Mouse (Mus musculus) hindbrain, embryonic 10.5 days (tissue): ENCODE measurements around the gene Gimap9. TPM values are rescaled to one million over a fixed set of nuclear protein-coding genes. Genes with fewer than 3 reads are reported as not detected.

Experiments
- DNase-seq: peaks from one replicate; pipeline ENCODE4 v3.0.0-alpha.2; 2017; ENCODE audit warnings: low spot score
- H3K27ac ChIP-seq: fragments of 300-500 bp; sonication (generic); 2 replicates; pipeline ENCODE4 v1.5.1; 2016; ENCODE audit warnings: mild to moderate bottlenecking, moderate library complexity
- H3K27me3 ChIP-seq: fragments of 300-500 bp; sonication (generic); 2 replicates; pipeline ENCODE4 v1.6.1; 2016; ENCODE audit warnings: mild to moderate bottlenecking; ENCODE audit not compliant: poor library complexity, insufficient read depth, severe bottlenecking
- H3K36me3 ChIP-seq: fragments of 300-500 bp; sonication (generic); 2 replicates; pipeline ENCODE4 v1.6.1; 2016; ENCODE audit warnings: mild to moderate bottlenecking, moderate library complexity
- H3K4me1 ChIP-seq: fragments of 300-500 bp; sonication (generic); replicated peaks from 2 replicates; pipeline ENCODE4 v1.6.1; 2016; ENCODE audit warnings: mild to moderate bottlenecking
- H3K4me3 ChIP-seq: fragments of 300-500 bp; sonication (generic); 2 replicates; pipeline ENCODE4 v1.5.1; 2016; ENCODE audit warnings: mild to moderate bottlenecking, moderate library complexity
- H3K9me3 ChIP-seq: fragments of 300-500 bp; sonication (generic); 2 replicates; pipeline ENCODE4 v1.6.1; 2016; ENCODE audit warnings: mild to moderate bottlenecking, moderate library complexity
- WGBS: fragments of 180-500 bp; shearing (Covaris S2); methylation state at CpG from one replicate; pipeline ENCODE4 v1.1.7; 2016; 5-methylcytosine and 5-hydroxymethylcytosine counted together
- polyA plus RNA-seq: library from polyadenylated mRNA; unstranded; fragments of >200 nt; fragmentation: Nextera tagmentation; extraction: Ambion mirVana; gene quantifications from 2 replicates; pipeline ENCODE4 v1.2.1, GENCODE M21; 2016

The Gimap9 gene
- polyA plus RNA-seq, 1 experiment from 2014 or later, result 3.4 TPM

DNA sequence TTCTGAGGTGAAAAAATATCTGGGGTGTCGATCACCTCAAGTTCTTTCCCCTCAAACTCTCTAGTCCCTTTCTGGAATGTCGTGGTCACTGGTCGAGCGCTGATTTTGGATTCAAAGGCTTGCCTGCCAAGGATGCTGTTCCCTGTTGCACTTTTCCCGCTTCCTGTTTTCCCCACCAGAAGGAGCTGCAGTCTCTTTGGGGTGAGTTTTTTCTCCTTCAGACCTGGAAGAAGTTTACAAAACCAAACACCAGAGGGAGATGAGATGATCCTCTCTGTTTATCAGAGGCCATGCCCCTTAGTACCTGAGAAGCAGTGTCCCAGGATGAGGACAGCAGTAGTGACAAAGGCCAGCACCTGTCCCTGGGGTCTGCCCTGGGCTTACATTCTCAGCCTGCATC is 26.7 kb downstream of the Gimap9 start:
- no peaks in the 10 kb centered on the region for H3K36me3 ChIP-seq
- no peak overlapping the region for H3K27ac ChIP-seq
- no peaks in the 10 kb centered on the region for H3K27me3 ChIP-seq
- DNase-seq, result no peak
- no peaks in the 10 kb centered on the region for H3K4me1 ChIP-seq
- H3K9me3 ChIP-seq, result no peaks in the 10 kb centered on the region
- WGBS, result 76% methylated on average over 5 of the region's 5 CpGs
- H3K4me3 ChIP-seq, result no peak overlapping the region

DNA sequence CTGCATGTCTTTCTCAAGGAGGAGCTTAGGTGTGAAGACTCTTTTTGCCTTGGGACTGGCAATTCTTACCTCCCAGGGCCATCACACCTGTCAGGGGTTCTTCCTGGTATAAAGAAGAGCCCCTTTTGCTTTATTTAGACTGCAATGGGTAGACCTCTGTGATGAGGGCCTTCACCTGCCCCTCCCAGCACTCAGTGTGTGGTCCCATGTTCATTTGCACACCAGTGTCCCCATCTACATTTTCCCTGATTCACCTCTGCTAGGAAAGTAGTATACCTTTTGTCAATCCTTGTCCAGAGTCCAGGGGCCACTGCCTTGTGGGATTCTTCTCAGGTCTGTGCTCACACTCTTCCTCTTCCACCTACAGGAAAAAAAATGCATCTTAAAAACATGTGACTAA is 28.2 kb downstream of the Gimap9 start:
- Histone ChIP-seq H3K4me1 (no peaks in the 10 kb centered on the region), H3K36me3 (no peaks in the 10 kb centered on the region), H3K27me3 (no peaks in the 10 kb centered on the region), H3K27ac (no peak overlapping the region), H3K4me3 (no peak overlapping the region), H3K9me3 (no peaks in the 10 kb centered on the region)
- no peak for DNase-seq

DNA sequence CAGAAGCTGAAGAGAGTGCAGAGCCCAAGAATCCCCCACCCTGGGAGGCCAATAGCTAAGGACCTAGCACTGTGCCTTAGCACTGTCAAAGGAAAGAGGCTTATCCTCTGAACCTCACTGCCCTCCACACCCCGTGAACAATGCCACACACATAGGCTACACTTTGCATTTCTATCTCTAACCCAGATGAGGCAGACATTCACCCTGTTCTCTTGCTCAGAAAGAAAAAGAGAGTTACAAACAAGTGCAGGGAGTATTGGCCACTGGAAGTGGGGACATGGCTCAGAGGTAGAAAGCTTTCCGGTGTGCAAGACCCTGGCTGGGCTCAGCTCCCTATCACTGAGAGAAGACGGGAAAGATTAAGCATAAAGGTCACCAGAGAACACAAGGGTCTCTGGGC is 30.2 kb downstream of the Gimap9 start:
- Histone ChIP-seq H3K36me3 (no peaks in the 10 kb centered on the region), H3K4me1 (no peaks in the 10 kb centered on the region), H3K4me3 (no peak overlapping the region), H3K9me3 (no peaks in the 10 kb centered on the region), H3K27ac (no peak overlapping the region), H3K27me3 (no peaks in the 10 kb centered on the region)
- DNase-seq, result no peak
- WGBS, result 61% methylated on average over 3 of the region's 3 CpGs

DNA sequence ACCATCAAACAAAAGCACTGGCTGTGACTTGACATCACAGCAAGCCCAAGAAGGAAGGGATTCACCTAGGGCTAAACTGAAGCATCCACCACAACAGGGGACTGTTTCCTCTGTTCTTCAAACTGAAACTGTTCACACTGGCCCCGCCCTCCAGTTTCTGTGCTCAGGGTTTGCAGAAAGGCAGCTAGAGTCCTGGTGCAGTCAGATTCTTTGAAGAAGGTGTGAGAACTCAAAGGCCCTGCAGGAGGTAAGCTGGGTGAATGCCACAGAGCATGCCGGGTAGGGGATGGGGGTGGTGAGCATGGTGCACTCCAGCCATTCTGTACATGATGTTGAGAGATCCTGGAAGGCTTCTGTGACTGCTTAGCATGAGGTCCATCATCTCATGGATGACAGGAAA is 42.5 kb downstream of the Gimap9 start, which contains the start of the genes Gm28053 and Gimap7:
Gene Gm28053 (plus strand): TSS at position 153 of the 400 bp plus-strand sequence.
Gene Gimap7 (plus strand): TSS at position 167 of the 400 bp plus-strand sequence.
- no peak for DNase-seq
- no peak within 1 kb of the TSS for H3K4me3 ChIP-seq
- H3K27me3 ChIP-seq, result no peaks in the 10 kb centered on the region
- WGBS, result 54% methylated on average over 2 of the region's 2 CpGs
- H3K4me1 ChIP-seq, result no peaks in the 10 kb centered on the region; the same call in 1 of the 2 replicates
- H3K36me3 ChIP-seq, result no peaks in the 10 kb centered on the region
- no peak within 1 kb of the TSS for H3K27ac ChIP-seq
- H3K9me3 ChIP-seq, result no peaks in the 10 kb centered on the region

DNA sequence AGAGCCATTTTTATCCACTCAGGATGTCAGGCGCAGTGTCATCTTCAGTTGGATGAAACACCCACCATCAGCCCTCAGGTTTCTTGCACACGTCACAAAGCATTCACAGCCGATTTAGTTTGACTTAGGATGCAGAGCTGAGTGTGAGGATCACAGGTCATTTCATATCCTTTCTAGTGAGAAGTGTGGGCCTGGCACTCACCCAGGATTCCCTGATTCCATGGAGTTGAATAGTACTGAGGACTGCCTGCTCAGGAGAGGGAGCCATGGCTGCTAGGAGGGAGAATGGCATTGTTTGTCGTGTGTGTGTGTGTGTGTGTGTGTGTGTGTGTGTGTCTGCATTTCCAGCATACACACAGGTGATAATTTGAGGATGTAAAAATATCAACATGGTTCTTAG is 44.4 kb downstream of the Gimap9 start:
- Histone ChIP-seq H3K4me3 (no peak overlapping the region), H3K9me3 (no peaks in the 10 kb centered on the region), H3K27me3 (no peaks in the 10 kb centered on the region), H3K27ac (no peak overlapping the region), H3K36me3 (no peaks in the 10 kb centered on the region), H3K4me1 (peaks cover 2% of the 10 kb centered on the region)
- DNase-seq, result no peak
- WGBS, result 87% methylated on average over 4 of the region's 4 CpGs

DNA sequence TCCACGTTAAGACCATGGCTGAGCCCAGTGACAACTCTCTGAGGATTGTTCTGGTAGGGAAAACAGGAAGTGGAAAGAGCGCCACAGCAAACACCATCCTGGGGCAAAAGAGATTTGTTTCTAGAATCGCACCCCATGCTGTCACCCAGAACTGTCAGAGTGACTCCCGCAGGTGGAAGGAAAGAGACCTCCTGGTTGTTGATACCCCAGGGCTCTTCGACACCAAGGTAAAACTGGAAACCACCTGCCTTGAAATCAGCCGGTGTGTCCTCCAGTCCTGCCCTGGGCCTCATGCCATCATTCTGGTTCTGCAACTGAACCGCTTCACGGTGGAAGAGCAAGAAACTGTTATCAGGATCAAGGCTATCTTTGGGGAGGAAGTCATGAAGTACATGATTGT is 47.5 kb downstream of the Gimap9 start:
- Histone ChIP-seq H3K27me3 (no peaks in the 10 kb centered on the region), H3K27ac (no peak overlapping the region), H3K9me3 (no peaks in the 10 kb centered on the region), H3K4me3 (no peak overlapping the region), H3K4me1 (peaks cover 9% of the 10 kb centered on the region), H3K36me3 (no peaks in the 10 kb centered on the region)
- no peak for DNase-seq
- 85% methylated on average over 8 of the region's 8 CpGs for WGBS

DNA sequence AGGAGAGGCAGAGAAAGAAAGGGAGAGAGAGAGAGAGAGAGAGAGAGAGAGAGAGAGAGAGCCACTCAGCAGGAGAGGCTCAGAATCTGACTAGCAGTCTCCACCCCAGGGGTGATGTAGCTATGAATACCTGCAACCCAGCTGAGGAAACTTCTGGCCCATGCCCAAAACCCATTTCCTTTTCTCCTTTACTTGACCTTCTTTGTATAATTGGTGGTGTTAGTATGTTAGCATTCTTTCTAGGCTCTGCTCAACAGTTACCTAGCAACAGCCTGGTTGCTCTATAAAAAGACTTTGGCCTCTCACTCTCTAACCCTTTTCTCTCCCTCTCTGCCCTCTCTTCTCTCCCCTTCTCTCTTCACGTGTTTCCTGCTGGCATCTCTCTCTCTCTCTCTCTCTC is 49.5 kb downstream of the Gimap9 start:
- Histone ChIP-seq H3K27ac (no peak overlapping the region), H3K4me3 (no peak overlapping the region), H3K36me3 (no peaks in the 10 kb centered on the region), H3K9me3 (no peaks in the 10 kb centered on the region), H3K27me3 (no peaks in the 10 kb centered on the region), H3K4me1 (peaks cover 9% of the 10 kb centered on the region; the same call in 1 of the 2 replicates)
- no peak for DNase-seq
- 0% methylated on average over 1 of the region's 1 CpGs for WGBS

DNA sequence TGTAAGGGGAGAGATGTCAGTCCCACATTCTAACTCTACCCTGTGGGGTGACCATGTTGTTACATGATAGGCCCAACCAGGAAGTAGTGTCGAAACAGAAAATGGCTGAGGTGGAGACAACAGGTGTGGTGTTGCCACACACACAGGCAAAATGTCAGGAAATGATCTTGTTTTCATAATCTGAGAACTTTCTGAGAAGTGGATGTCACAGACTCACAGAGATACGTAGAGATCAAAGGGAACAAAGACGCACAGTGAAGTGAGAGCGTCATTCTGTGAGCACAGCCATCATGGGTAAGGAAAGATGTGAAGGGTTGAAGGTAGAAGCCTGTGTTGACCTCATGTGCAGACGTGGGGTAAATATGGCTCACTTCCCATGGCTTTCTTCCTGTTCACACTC is 51.8 kb downstream of the Gimap9 start:
- Histone ChIP-seq H3K9me3 (no peaks in the 10 kb centered on the region), H3K36me3 (no peaks in the 10 kb centered on the region), H3K27me3 (no peaks in the 10 kb centered on the region), H3K4me3 (no peak overlapping the region), H3K27ac (no peak overlapping the region), H3K4me1 (peaks cover 9% of the 10 kb centered on the region; the same call in 1 of the 2 replicates)
- DNase-seq, result no peak
- WGBS, result 90% methylated on average over 5 of the region's 5 CpGs

Other genes with a start within 250 kb of the Gimap9 start
- 12.4 and 16.2 TPM in 2 replicates for gene Zfp467, start 230.3 kb upstream of the Gimap9 start, polyA plus RNA-seq
- gene Sspo, start 227.9 kb upstream of the Gimap9 start, polyA plus RNA-seq, result 0.50 and 0.64 TPM in 2 replicates
- 45.7 and 62.2 TPM in 2 replicates for gene Atp6v0e2, start 138.5 kb upstream of the Gimap9 start, polyA plus RNA-seq
- gene Lrrc61, start 121.3 kb upstream of the Gimap9 start, polyA plus RNA-seq, result 16.9 and 25.2 TPM in 2 replicates
- gene Rarres2, start 103.3 kb upstream of the Gimap9 start, polyA plus RNA-seq, result 0.42 and 1.9 TPM in 2 replicates
- not detected in 2 replicates for gene Gm45021, start 86.5 kb upstream of the Gimap9 start, polyA plus RNA-seq
- 55.9 and 57.2 TPM in 2 replicates for gene Repin1, start 82.2 kb upstream of the Gimap9 start, polyA plus RNA-seq
- 1.2 TPM in 1 of 2 replicates, not detected in the other for gene Gm44965, start 82.2 kb upstream of the Gimap9 start, polyA plus RNA-seq
- 10.5 and 12.5 TPM in 2 replicates for gene Zfp775, start 74.1 kb upstream of the Gimap9 start, polyA plus RNA-seq
- gene AI854703, start 49.4 kb upstream of the Gimap9 start, polyA plus RNA-seq, result 0.96 and 1.3 TPM in 2 replicates
- gene Gimap8, start 28.9 kb upstream of the Gimap9 start, polyA plus RNA-seq, result 0.37 and 0.75 TPM in 2 replicates
- 5.3 and 5.8 TPM in 2 replicates for gene Gimap4, start 8.4 kb downstream of the Gimap9 start, polyA plus RNA-seq
- 10.0 and 10.4 TPM in 2 replicates for gene Gimap6, start 32.1 kb downstream of the Gimap9 start, polyA plus RNA-seq
- gene Gm28053, start 42.5 kb downstream of the Gimap9 start, polyA plus RNA-seq, result not detected in 2 replicates
- not detected in 2 replicates for gene Gimap7, start 42.5 kb downstream of the Gimap9 start, polyA plus RNA-seq
- gene Gimap1, start 62.9 kb downstream of the Gimap9 start, polyA plus RNA-seq, result 5.0 and 5.9 TPM in 2 replicates
- 0.47 and 0.71 TPM in 2 replicates for gene Gimap5, start 70.1 kb downstream of the Gimap9 start, polyA plus RNA-seq
- gene Gimap3, start 94.7 kb downstream of the Gimap9 start, polyA plus RNA-seq, result 0.09 TPM in 1 of 2 replicates, not detected in the other
- gene Tmem176a, start 164.8 kb downstream of the Gimap9 start, polyA plus RNA-seq, result 16.9 and 21.5 TPM in 2 replicates
- 34.0 and 52.9 TPM in 2 replicates for gene Tmem176b, start 165.4 kb downstream of the Gimap9 start, polyA plus RNA-seq
- not detected in 2 replicates for gene Aoc1, start 196.8 kb downstream of the Gimap9 start, polyA plus RNA-seq